Mouse (Mus musculus): ENCODE results near the gene Rnf40. TPM values are rescaled to one million over a fixed set of nuclear protein-coding genes. Genes with fewer than 3 reads are reported as not detected.

Rnf40 gene
- 10 to 100 TPM; 37.8 to 44.8 TPM for total RNA-seq (2021)

GRCm38 (mm10) chr7:127588011-127588871, at the start of gene Rnf40, which contains the start of gene Ccdc189:
Gene Rnf40 (plus strand): TSS chr7:127588767.
Gene Ccdc189 (minus strand): TSS chr7:127588595.
- intact Hi-C loops (cut with DNase I), result loop anchor here (5.0 kb wide), 2 partner anchors 76 to 129 kb away; partner anchors contain the start of gene Srcap

DNA sequence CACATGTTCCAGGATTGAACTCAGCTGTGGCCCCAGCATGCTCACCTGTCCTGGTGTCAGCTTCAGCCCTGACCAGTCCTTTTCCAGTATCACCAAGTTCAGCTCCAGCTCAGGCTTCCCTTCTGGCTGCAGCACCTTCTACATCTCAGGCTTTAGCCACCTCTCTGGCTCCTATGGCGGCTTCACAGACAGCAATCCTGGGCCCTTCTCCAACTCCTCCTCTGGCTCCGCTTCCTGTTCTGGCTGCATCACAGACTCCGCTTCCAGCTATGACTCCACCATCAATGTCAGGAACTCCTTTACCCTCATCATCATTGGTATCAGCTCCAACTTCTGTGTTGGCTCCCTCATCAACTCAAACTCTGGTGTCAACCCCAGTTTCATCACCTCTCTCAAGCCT, 46.9 kb upstream of the Rnf40 start:
- intact Hi-C loops (cut with DNase I), result no loop called here
- no peak for DNase-seq (ENCODE audit: low spot score)

More at GRCm38 (mm10) chr7:127588011-127588871, at the start of gene Rnf40, which contains the start of gene Ccdc189:
- DNase-seq (ENCODE audit: low spot score), result peak; percentile 94

DNA sequence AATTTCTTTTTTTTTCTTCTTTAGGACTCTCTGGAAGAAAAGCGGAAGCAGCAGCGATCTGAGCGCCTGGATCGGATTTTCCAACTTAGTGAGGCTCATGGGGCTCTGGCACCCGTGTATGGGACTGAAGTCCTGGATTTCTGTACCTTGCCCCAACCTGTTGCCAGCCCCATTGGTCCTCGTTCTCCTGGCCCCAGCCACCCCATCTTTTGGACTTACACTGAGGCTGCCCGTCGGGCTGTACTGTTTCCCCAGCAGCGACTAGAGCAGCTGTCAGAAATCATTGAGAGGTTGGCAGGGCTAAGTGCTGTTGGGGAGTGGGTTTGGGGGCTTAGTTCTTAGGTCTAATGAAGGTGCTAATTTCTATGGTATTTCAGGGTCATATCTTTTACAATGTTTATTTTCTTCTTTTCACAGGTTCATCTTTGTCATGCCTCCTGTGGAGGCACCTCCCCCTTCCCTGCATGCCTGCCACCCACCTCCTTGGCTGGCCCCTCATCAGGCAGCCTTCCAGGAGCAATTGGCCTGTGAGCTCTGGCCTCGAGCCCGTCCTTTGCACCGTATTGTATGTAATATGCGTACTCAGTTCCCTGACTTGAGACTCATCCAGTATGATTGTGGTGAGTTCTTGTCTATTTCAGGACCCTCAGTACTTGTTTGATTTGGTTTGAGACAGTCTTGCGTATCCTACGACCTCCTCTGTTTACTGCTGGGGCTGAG, 39.3 kb upstream of the Rnf40 start:
- intact Hi-C loops (cut with DNase I), result no loop called here
- DNase-seq (ENCODE audit: low spot score), result no peak

DNA sequence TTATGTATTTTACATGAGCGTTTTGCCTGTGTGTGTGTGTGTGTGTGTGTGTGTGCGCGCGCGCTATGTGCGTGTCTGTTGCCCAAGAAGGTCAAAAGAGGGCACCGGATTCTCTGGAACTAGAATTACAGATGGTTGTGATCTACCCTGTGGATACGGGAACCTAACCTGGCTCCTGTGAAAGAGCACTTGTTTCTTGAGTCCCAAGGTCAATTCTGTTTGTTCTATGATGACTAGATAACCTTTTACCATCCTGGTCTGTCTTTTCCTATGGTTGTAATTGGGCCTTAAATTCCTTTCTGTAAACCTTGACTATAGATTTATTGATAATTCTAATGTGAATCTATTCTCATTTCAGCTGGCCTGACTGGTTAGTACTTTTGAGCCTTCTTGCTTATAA, 37.0 kb upstream of the Rnf40 start:
- no peak for DNase-seq (ENCODE audit: low spot score)
- intact Hi-C loops (cut with DNase I), result no loop called here

DNA sequence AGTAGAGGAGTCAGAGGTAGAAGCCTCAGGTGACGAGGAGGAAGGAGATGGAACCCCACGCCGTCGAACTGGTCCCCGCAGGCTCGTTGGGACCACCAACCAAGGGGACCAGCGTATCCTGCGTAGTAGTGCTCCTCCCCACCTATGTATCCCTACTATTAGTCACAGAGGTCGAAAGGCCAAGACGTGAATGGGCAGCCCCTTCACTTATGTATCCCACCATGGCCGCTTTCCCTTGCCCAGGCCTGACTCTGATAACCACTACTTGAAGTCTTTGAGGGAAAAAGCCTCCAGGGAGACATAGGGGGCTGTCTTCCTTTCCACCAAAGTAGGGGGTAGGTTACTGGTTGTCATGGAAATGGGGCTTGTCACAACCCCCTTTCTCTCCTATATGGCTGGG, 28.0 kb upstream of the Rnf40 start:
- intact Hi-C loops (cut with DNase I), result no loop called here
- no peak for DNase-seq (ENCODE audit: low spot score)

- intact Hi-C loops (cut with DNase I), result no loop called here
- no peak for DNase-seq (ENCODE audit: low spot score)
These were observed 27.2 kb upstream of the Rnf40 start, which contains the start of gene Tmem265 for GRCm38 (mm10) chr7:127561340-127561858. Gene Tmem265 (plus strand): TSS chr7:127561390.

- intact Hi-C loops (cut with DNase I), result no loop called here
- DNase-seq (ENCODE audit: low spot score), result no peak
These were observed 24.0 kb upstream of the Rnf40 start for GRCm38 (mm10) chr7:127564381-127565150.

- DNase-seq (ENCODE audit: low spot score), result peak; percentile 90
- intact Hi-C loops (cut with DNase I), result no loop called here
These were observed 15.6 kb upstream of the Rnf40 start, which contains the start of gene Phkg2 for GRCm38 (mm10) chr7:127572895-127573471. Gene Phkg2 (plus strand): TSS chr7:127573340.

DNA sequence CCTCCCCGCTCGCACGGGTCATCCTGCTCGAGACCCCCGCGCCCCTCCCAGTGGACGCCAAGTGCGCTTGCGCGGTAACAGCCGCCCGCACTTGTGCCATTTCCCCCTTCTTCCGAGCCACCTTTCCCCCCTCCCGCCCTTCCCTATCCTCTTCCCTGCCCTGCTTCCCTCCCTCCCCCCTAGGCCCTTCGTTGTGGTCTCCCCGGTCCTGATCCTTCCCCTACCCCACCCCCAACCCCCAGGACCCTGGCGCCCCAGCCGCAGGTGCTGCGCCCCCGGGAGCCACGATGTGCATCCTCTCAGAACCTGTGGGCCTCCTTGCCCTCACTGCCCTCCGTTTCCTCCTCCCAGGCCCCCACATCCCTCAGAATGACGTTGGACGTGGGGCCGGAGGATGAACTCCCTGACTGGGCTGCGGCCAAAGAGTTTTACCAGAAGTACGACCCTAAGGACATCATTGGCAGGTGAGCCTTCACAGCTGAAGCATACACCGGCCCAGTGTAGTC, 15.0 kb upstream of the Rnf40 start:
- intact Hi-C loops (cut with DNase I), result no loop called here
- no peak for DNase-seq (ENCODE audit: low spot score)

- intact Hi-C loops (cut with DNase I), result no loop called here
- no peak for DNase-seq (ENCODE audit: low spot score)
These were observed 14.5 kb upstream of the Rnf40 start for GRCm38 (mm10) chr7:127574115-127574514.

DNA sequence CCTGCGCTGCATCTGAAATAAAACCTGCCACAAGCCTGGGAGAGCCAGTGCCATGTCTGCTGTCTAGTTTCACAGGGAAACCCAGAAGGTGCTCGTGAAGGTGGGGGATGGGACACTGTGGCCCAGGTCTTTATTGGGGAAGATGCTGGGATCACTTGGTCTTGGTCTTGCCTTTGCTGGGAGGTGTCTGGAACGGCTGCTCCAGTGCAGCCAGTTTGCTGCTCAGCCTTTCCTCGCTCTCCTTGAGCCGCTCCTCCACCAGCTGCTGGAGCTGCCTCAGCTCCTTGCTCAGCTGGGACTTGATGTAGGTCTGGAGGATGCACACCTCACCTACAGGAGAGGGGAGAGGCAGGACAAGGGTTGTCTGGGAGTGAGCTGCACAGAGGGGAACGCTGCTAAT, 5.3 kb upstream of the Rnf40 start:
- intact Hi-C loops (cut with DNase I), result no loop called here
- no peak for DNase-seq (ENCODE audit: low spot score)

DNA sequence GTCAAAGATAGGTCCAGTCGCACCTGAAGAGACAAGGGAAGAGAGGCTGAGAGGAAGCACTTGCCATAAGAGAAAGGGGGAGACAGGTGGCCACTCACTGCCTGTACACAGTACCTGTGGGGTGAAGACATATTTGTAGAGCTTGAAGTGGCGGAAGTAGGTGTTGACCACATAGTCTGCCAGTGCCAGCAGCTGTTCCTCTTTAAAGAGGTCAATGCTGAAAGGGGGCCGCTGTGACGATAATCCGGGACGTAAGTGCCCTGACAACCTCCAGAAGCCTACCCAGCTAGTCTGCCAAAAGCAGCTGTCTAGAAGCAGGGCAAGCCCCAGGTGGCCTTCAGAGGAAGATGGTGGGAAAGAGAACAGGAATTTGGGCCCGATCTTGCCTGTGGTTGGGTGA, 3.5 kb upstream of the Rnf40 start:
- DNase-seq (ENCODE audit: low spot score), result no peak
- intact Hi-C loops (cut with DNase I), result loop anchor here (5.0 kb wide), 2 partner anchors 73 to 132 kb away; partner anchors contain the start of gene Srcap

- no peak for DNase-seq (ENCODE audit: low spot score)
- intact Hi-C loops (cut with DNase I), result loop anchor here (5.0 kb wide), 2 partner anchors 74 to 131 kb away; partner anchors contain the start of gene Srcap
These were observed 2.4 kb upstream of the Rnf40 start for GRCm38 (mm10) chr7:127586149-127586548.

DNA sequence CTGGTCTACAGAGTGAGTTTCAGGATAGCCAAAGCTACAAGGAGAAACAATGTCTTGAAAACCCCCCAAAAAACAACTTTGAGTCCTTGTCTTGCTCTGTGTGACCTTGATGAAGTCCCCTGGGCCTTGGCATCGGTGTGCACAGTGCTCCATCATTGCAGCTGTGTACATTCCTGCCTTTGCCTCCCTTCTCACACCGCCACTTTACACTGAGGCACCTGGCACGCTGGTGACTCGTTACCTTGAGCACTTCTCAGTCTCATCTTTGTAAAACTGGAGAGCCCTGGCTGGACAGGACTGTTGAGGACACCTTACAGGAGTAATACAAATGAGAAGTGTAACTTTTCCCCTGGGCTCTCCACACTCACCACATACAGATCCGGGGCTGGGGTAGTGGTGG, 1.4 kb upstream of the Rnf40 start:
- DNase-seq (ENCODE audit: low spot score), result no peak
- intact Hi-C loops (cut with DNase I), result loop anchor here (5.0 kb wide), 2 partner anchors 75 to 130 kb away; partner anchors contain the start of gene Srcap

- DNase-seq (ENCODE audit: low spot score), result no peak
- intact Hi-C loops (cut with DNase I), result loop anchor here (5.0 kb wide), 2 partner anchors 77 to 128 kb away; partner anchors contain the start of gene Srcap
These were observed 334 bp downstream of the Rnf40 start for GRCm38 (mm10) chr7:127588901-127589300.

DNA sequence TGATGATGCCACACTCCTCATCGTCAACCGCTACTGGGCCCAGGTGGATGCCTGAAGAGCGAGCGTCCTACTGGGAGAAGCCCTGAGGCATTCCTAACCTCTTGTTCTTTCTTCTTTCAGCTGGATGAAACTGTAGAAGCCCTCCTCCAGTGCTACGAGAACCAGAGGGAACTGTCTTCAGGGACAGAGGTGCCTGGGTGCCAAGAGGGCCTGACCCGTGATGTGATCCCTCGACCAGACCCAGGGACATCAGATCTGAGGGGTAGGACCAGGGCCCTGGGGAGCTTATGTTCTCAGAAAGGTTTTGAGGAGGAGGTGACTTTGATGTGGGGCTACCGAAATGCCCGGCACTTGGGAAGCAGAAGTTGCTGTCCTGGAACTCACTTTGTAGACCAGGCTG, 1.1 kb downstream of the Rnf40 start:
- no peak for DNase-seq (ENCODE audit: low spot score)
- intact Hi-C loops (cut with DNase I), result loop anchor here (5.0 kb wide), 2 partner anchors 77 to 128 kb away; partner anchors contain the start of gene Srcap

- intact Hi-C loops (cut with DNase I), result no loop called here
- DNase-seq (ENCODE audit: low spot score), result no peak
These were observed 2.5 kb downstream of the Rnf40 start for GRCm38 (mm10) chr7:127591108-127591507.

DNA sequence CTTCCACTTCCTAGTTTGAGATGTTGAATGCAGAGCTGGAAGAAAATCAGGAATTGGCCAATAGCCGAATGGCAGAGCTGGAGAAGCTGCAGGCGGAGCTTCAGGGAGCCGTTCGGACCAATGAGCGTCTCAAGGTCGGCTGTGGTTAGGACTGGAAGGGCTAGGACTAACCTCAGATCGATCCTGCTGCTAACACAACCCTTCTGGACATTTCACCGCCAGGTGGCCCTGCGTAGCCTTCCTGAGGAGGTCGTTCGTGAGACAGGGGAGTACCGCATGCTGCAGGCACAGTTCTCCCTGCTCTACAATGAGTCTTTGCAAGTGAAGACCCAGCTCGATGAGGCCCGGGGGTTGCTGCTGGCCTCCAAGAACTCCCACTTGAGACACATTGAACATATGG, 4.0 kb downstream of the Rnf40 start:
- DNase-seq (ENCODE audit: low spot score), result no peak
- intact Hi-C loops (cut with DNase I), result no loop called here

- DNase-seq (ENCODE audit: low spot score), result no peak
- intact Hi-C loops (cut with DNase I), result no loop called here
These were observed 8.2 kb downstream of the Rnf40 start for GRCm38 (mm10) chr7:127596747-127597146.

All from heart, postnatal 25 days (tissue).